Mouse (Mus musculus): ENCODE measurements at regions not wholly inside any gene's neighbourhood (a gene's known extent, or its start where the extent isn't known, plus 50 kb on each side); places are given as distances from the start of the nearest gene placed in this dataset.

GRCm38 (mm10) chr9:51476511-51477056 lies 147.9 kb upstream of the 1810046K07Rik start:
- no peak overlapping the region for H3K4me3 ChIP-seq (ENCODE audit: insufficient read depth, low read depth, low read length)
- H3K4me1 ChIP-seq (ENCODE audit: control insufficient read depth, insufficient read depth, low read length), result no peaks in the 10 kb centered on the region
- no peak for DNase-seq (ENCODE audit: extremely low read depth, low read depth, low spot score)
- no peaks in the 10 kb centered on the region for H3K36me3 ChIP-seq (ENCODE audit: control insufficient read depth, insufficient read depth, low read length)
- H3K9ac ChIP-seq (ENCODE audit: low read depth, low read length), result no peak overlapping the region
- no peaks in the 10 kb centered on the region for H3K79me2 ChIP-seq (ENCODE audit: control insufficient read depth, insufficient read depth, low read length)
- no peak overlapping the region for H3K27ac ChIP-seq (replicated peaks; ENCODE audit: insufficient read depth, low read depth, low read length)
- no peaks in the 10 kb centered on the region; the same call in 1 of the 2 replicates for H3K27me3 ChIP-seq (ENCODE audit: control insufficient read depth, insufficient read depth, low read length)
- no peak for TF ChIP-seq CTCF (IDR thresholded peaks at IDR 0.05; ENCODE audit: low read depth, low read length)
- no peak for TF ChIP-seq POLR2A (IDR thresholded peaks at IDR 0.05; ENCODE audit: extremely low read depth, insufficient read depth, low read length)
- WGBS, result 63% methylated on average over 3 of the region's 3 CpGs

- H3K4me3 ChIP-seq (ENCODE audit: insufficient read depth, low read depth, low read length), result no peak overlapping the region
- H3K9ac ChIP-seq (ENCODE audit: low read depth, low read length), result no peak overlapping the region
- no peak overlapping the region for H3K27ac ChIP-seq (replicated peaks; ENCODE audit: insufficient read depth, low read depth, low read length)
- no peaks in the 10 kb centered on the region for H3K4me1 ChIP-seq (ENCODE audit: control insufficient read depth, insufficient read depth, low read length)
- 51% methylated on average over 3 of the region's 3 CpGs for WGBS
- no peaks in the 10 kb centered on the region for H3K27me3 ChIP-seq (ENCODE audit: control insufficient read depth, insufficient read depth, low read length)
- H3K79me2 ChIP-seq (ENCODE audit: control insufficient read depth, insufficient read depth, low read length), result no peaks in the 10 kb centered on the region
- H3K36me3 ChIP-seq (ENCODE audit: control insufficient read depth, insufficient read depth, low read length), result no peaks in the 10 kb centered on the region
- DNase-seq (ENCODE audit: extremely low read depth, low read depth, low spot score), result no peak
- TF ChIP-seq POLR2A (IDR thresholded peaks at IDR 0.05; ENCODE audit: extremely low read depth, insufficient read depth, low read length), result no peak
- no peak for TF ChIP-seq CTCF (IDR thresholded peaks at IDR 0.05; ENCODE audit: low read depth, low read length)
Observed at GRCm38 (mm10) chr9:51487840-51488239, 159.1 kb upstream of the 1810046K07Rik start.

GRCm38 (mm10) chr9:51507265-51507913 lies 178.7 kb upstream of the 1810046K07Rik start:
- no peak overlapping the region for H3K27ac ChIP-seq (replicated peaks; ENCODE audit: insufficient read depth, low read depth, low read length)
- no peak for DNase-seq (ENCODE audit: extremely low read depth, low read depth, low spot score)
- H3K9ac ChIP-seq (ENCODE audit: low read depth, low read length), result no peak overlapping the region
- WGBS, result 77% methylated on average over 3 of the region's 3 CpGs
- H3K27me3 ChIP-seq (ENCODE audit: control insufficient read depth, insufficient read depth, low read length), result no peaks in the 10 kb centered on the region
- no peaks in the 10 kb centered on the region for H3K79me2 ChIP-seq (ENCODE audit: control insufficient read depth, insufficient read depth, low read length)
- H3K4me1 ChIP-seq (ENCODE audit: control insufficient read depth, insufficient read depth, low read length), result no peaks in the 10 kb centered on the region
- H3K36me3 ChIP-seq (ENCODE audit: control insufficient read depth, insufficient read depth, low read length), result no peaks in the 10 kb centered on the region
- no peak overlapping the region for H3K4me3 ChIP-seq (ENCODE audit: insufficient read depth, low read depth, low read length)
- TF ChIP-seq POLR2A (IDR thresholded peaks at IDR 0.05; ENCODE audit: extremely low read depth, insufficient read depth, low read length), result no peak
- TF ChIP-seq CTCF (IDR thresholded peaks at IDR 0.05; ENCODE audit: low read depth, low read length), result no peak

- H3K79me2 ChIP-seq (ENCODE audit: control insufficient read depth, insufficient read depth, low read length), result no peaks in the 10 kb centered on the region
- 79% methylated on average over 2 of the region's 2 CpGs for WGBS
- no peaks in the 10 kb centered on the region for H3K4me1 ChIP-seq (ENCODE audit: control insufficient read depth, insufficient read depth, low read length)
- TF ChIP-seq POLR2A (IDR thresholded peaks at IDR 0.05; ENCODE audit: extremely low read depth, insufficient read depth, low read length) (no peak), CTCF (IDR thresholded peaks at IDR 0.05; ENCODE audit: low read depth, low read length) (no peak)
- no peak for DNase-seq (ENCODE audit: extremely low read depth, low read depth, low spot score)
- no peaks in the 10 kb centered on the region for H3K36me3 ChIP-seq (ENCODE audit: control insufficient read depth, insufficient read depth, low read length)
- H3K4me3 ChIP-seq (ENCODE audit: insufficient read depth, low read depth, low read length), result no peak overlapping the region
- H3K27me3 ChIP-seq (ENCODE audit: control insufficient read depth, insufficient read depth, low read length), result no peaks in the 10 kb centered on the region
- H3K9ac ChIP-seq (ENCODE audit: low read depth, low read length), result no peak overlapping the region
- H3K27ac ChIP-seq (replicated peaks; ENCODE audit: insufficient read depth, low read depth, low read length), result no peak overlapping the region
Observed at GRCm38 (mm10) chr9:51517643-51518042, 188.9 kb upstream of the 1810046K07Rik start.

GRCm38 (mm10) chr9:51518376-51518775 lies 189.7 kb upstream of the 1810046K07Rik start:
- WGBS, result 80% methylated on average over 4 of the region's 4 CpGs
- Histone ChIP-seq H3K79me2 (ENCODE audit: control insufficient read depth, insufficient read depth, low read length) (no peaks in the 10 kb centered on the region), H3K27ac (replicated peaks; ENCODE audit: insufficient read depth, low read depth, low read length) (no peak overlapping the region), H3K4me1 (ENCODE audit: control insufficient read depth, insufficient read depth, low read length) (no peaks in the 10 kb centered on the region), H3K9ac (ENCODE audit: low read depth, low read length) (no peak overlapping the region), H3K36me3 (ENCODE audit: control insufficient read depth, insufficient read depth, low read length) (no peaks in the 10 kb centered on the region), H3K4me3 (ENCODE audit: insufficient read depth, low read depth, low read length) (no peak overlapping the region), H3K27me3 (ENCODE audit: control insufficient read depth, insufficient read depth, low read length) (no peaks in the 10 kb centered on the region)
- DNase-seq (ENCODE audit: extremely low read depth, low read depth, low spot score), result no peak
- TF ChIP-seq CTCF (IDR thresholded peaks at IDR 0.05; ENCODE audit: low read depth, low read length), result no peak
- no peak for TF ChIP-seq POLR2A (IDR thresholded peaks at IDR 0.05; ENCODE audit: extremely low read depth, insufficient read depth, low read length)

GRCm38 (mm10) chr9:51523471-51523870 lies 194.8 kb upstream of the 1810046K07Rik start:
- no peaks in the 10 kb centered on the region for H3K4me1 ChIP-seq (ENCODE audit: control insufficient read depth, insufficient read depth, low read length)
- no peak overlapping the region for H3K9ac ChIP-seq (ENCODE audit: low read depth, low read length)
- no peaks in the 10 kb centered on the region for H3K79me2 ChIP-seq (ENCODE audit: control insufficient read depth, insufficient read depth, low read length)
- H3K27me3 ChIP-seq (ENCODE audit: control insufficient read depth, insufficient read depth, low read length), result no peaks in the 10 kb centered on the region; the same call in 1 of the 2 replicates
- DNase-seq (ENCODE audit: extremely low read depth, low read depth, low spot score), result no peak
- H3K4me3 ChIP-seq (ENCODE audit: insufficient read depth, low read depth, low read length), result no peak overlapping the region
- TF ChIP-seq CTCF (IDR thresholded peaks at IDR 0.05; ENCODE audit: low read depth, low read length) (no peak), POLR2A (IDR thresholded peaks at IDR 0.05; ENCODE audit: extremely low read depth, insufficient read depth, low read length) (no peak)
- no peak overlapping the region for H3K27ac ChIP-seq (replicated peaks; ENCODE audit: insufficient read depth, low read depth, low read length)
- no peaks in the 10 kb centered on the region for H3K36me3 ChIP-seq (ENCODE audit: control insufficient read depth, insufficient read depth, low read length)
